In the genomic region with DNA sequence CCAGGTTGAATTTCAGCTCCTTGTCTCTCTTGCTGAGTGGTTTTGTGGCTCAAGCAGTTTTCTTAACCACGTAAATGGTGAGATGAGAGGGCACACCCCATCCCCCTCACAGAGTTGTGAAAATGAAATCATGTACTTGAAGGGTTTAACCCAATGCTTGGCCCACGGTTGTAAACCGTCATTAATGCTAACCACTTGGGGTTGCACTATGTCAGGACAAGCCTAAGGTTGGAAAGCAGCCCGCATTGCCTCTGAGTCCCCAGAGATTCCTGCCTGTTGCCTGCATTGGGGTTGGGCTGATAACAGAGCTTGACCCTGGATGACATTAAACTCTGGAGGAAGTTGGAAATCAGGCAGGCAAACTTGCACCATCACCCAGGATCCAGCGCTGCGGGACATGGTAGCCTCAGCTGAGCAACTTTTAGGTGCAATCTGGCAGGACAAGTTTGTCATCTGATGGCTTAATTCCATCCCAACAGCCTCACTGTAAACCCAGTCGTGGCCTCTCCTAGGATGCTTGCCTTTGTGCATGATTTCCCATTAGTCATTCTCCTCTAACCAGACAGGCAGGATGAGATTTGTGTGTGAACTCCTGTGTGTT, we compare ENCODE assay signal across 8 mouse cellular contexts. TPM values are rescaled to one million over a fixed set of nuclear protein-coding genes. Genes with fewer than 3 reads are reported as not detected.
DNase-seq lines count a peak whose midpoint lies in the region; ATAC-seq and TF ChIP-seq lines count a peak whose summit lies in the region.

No protein-coding gene starts in this region.

- peak overlapping the region; percentile 77 for H3K4me2 ChIP-seq in embryonic facial prominence, embryonic 11.5 days (ENCODE audit: low read depth, low read length)
- H3K4me2 ChIP-seq in heart, embryonic 11.5 days = peak overlapping the region; percentile 82
- H3K4me2 ChIP-seq in lung, embryonic 14.5 days = peak overlapping the region; percentile 83
- peak overlapping the region; percentile 92 for H3K4me2 ChIP-seq in neural tube, embryonic 14.5 days (ENCODE audit: low read depth, low read length)

- H3K27me3 ChIP-seq in E14TG2a.4 (ENCODE audit: insufficient read depth, low read length) = peaks cover 36% of the 10 kb centered on the region
- no peaks in the 10 kb centered on the region for H3K27me3 ChIP-seq in embryonic facial prominence, embryonic 11.5 days (ENCODE audit: control insufficient read depth, insufficient read depth, low read length)
- H3K27me3 ChIP-seq in heart, embryonic 11.5 days (ENCODE audit: control insufficient read depth, insufficient read depth, low read length) = no peaks in the 10 kb centered on the region
- H3K27me3 ChIP-seq in lung, embryonic 14.5 days (ENCODE audit: insufficient read depth, low read length) = no peaks in the 10 kb centered on the region
- no peaks in the 10 kb centered on the region for H3K27me3 ChIP-seq in neural tube, embryonic 14.5 days (ENCODE audit: control insufficient read depth, insufficient read depth, low read length)

- no peaks in the 10 kb centered on the region; the same call in 1 of the 2 replicates for H3K9me3 ChIP-seq in E14TG2a.4 (ENCODE audit: low read length)
- no peaks in the 10 kb centered on the region for H3K9me3 ChIP-seq in embryonic facial prominence, embryonic 11.5 days (replicated peaks; ENCODE audit: control insufficient read depth, low read length)
- no peaks in the 10 kb centered on the region for H3K9me3 ChIP-seq in heart, embryonic 11.5 days (replicated peaks; ENCODE audit: control insufficient read depth, low read length)
- no peaks in the 10 kb centered on the region for H3K9me3 ChIP-seq in lung, embryonic 14.5 days (ENCODE audit: low read depth, low read length)
- H3K9me3 ChIP-seq in neural tube, embryonic 14.5 days (ENCODE audit: control insufficient read depth, low read length) = no peaks in the 10 kb centered on the region

- H3K9ac ChIP-seq in embryonic facial prominence, embryonic 11.5 days (replicated peaks; ENCODE audit: low read length) = peak overlapping the region; percentile 99
- H3K9ac ChIP-seq in heart, embryonic 11.5 days (ENCODE audit: low read depth, low read length) = peak overlapping the region; percentile 86
- peak overlapping the region; percentile 92 for H3K9ac ChIP-seq in lung, embryonic 14.5 days
- peak overlapping the region; percentile 99 for H3K9ac ChIP-seq in neural tube, embryonic 14.5 days (replicated peaks; ENCODE audit: low read depth, low read length)

- peak; percentile 16 for DNase-seq in ZHBTc4 (ENCODE audit: low read depth, low spot score)
- peak; percentile 45 for DNase-seq in embryonic facial prominence, embryonic 11.5 days (ENCODE audit: low spot score)
- DNase-seq in kidney, adult 8-10 months = peak; percentile 18 to 24
- peak; percentile 62 for DNase-seq in lung, embryonic 14.5 days
- no peak for DNase-seq in right cerebral cortex, adult 2 months (ENCODE audit: low spot score in 2 of 2)

- H3K4me3 ChIP-seq in E14TG2a.4 (replicated peaks; ENCODE audit: low read length) = peak overlapping the region; percentile 90
- H3K4me3 ChIP-seq in embryonic facial prominence, embryonic 11.5 days (ENCODE audit: low read depth, low read length) = peak overlapping the region; percentile 87
- H3K4me3 ChIP-seq in heart, embryonic 11.5 days (ENCODE audit: low read depth, low read length) = peak overlapping the region; percentile 87
- peak overlapping the region; percentile 78 for H3K4me3 ChIP-seq in lung, embryonic 14.5 days (ENCODE audit: low read depth, low read length)
- H3K4me3 ChIP-seq in neural tube, embryonic 14.5 days (ENCODE audit: low read depth, low read length) = peak overlapping the region; percentile 83

- 15% methylated on average over 7 of the region's 7 CpGs for WGBS in embryonic facial prominence, embryonic 11.5 days
- WGBS in heart, embryonic 11.5 days (ENCODE audit: insufficient replicate concordance) = 15% methylated on average over 7 of the region's 7 CpGs
- 6% methylated on average over 7 of the region's 7 CpGs for WGBS in lung, embryonic 14.5 days
- 10% methylated on average over 7 of the region's 7 CpGs for WGBS in neural tube, embryonic 14.5 days

- H3K36me3 ChIP-seq in E14TG2a.4 (ENCODE audit: insufficient read depth, low read length) = no peaks in the 10 kb centered on the region
- no peaks in the 10 kb centered on the region for H3K36me3 ChIP-seq in embryonic facial prominence, embryonic 11.5 days (replicated peaks; ENCODE audit: control insufficient read depth, insufficient read depth, low read depth, low read length)
- H3K36me3 ChIP-seq in heart, embryonic 11.5 days (ENCODE audit: control insufficient read depth, insufficient read depth, low read length) = no peaks in the 10 kb centered on the region
- no peaks in the 10 kb centered on the region for H3K36me3 ChIP-seq in lung, embryonic 14.5 days (ENCODE audit: insufficient read depth)
- no peaks in the 10 kb centered on the region for H3K36me3 ChIP-seq in neural tube, embryonic 14.5 days (ENCODE audit: control insufficient read depth, insufficient read depth, low read length)

- peak overlapping the region; percentile 93 for H3K27ac ChIP-seq in embryonic facial prominence, embryonic 11.5 days (replicated peaks; ENCODE audit: low read depth, low read length)
- H3K27ac ChIP-seq in heart, embryonic 11.5 days (ENCODE audit: low read depth, low read length) = peak overlapping the region; percentile 83; the same call in 1 of the 2 replicates
- H3K27ac ChIP-seq in lung, embryonic 14.5 days (ENCODE audit: low read depth) = peak overlapping the region; percentile 96
- peak overlapping the region; percentile 100 for H3K27ac ChIP-seq in neural tube, embryonic 14.5 days (ENCODE audit: low read depth, low read length)

- no peak for TF ChIP-seq CTCF in E14TG2a.4 (conservative IDR thresholded peaks at IDR 0.05; ENCODE audit: low read length)
- TF ChIP-seq CTCF in lung, embryonic 14.5 days (IDR thresholded peaks at IDR 0.05; ENCODE audit: low read depth) = no peak

- peaks cover 31% of the 10 kb centered on the region for H3K4me1 ChIP-seq in E14TG2a.4 (replicated peaks; ENCODE audit: low read depth, low read length)
- no peaks in the 10 kb centered on the region for H3K4me1 ChIP-seq in embryonic facial prominence, embryonic 11.5 days (ENCODE audit: control insufficient read depth, insufficient read depth, low read length)
- peaks cover 6% of the 10 kb centered on the region; the same call in 1 of the 2 replicates for H3K4me1 ChIP-seq in heart, embryonic 11.5 days (ENCODE audit: control insufficient read depth, insufficient read depth, low read length)
- H3K4me1 ChIP-seq in lung, embryonic 14.5 days (ENCODE audit: insufficient read depth) = peaks cover 12% of the 10 kb centered on the region
- peaks cover 30% of the 10 kb centered on the region for H3K4me1 ChIP-seq in neural tube, embryonic 14.5 days (ENCODE audit: control insufficient read depth, insufficient read depth, low read length)

- no peak; the same call in 1 of the 2 replicates for ATAC-seq in embryonic facial prominence, embryonic 11.5 days (replicated peaks; ENCODE audit: insufficient number of reproducible peaks, low FRiP score, low TSS enrichment, low read depth)
- no peak for ATAC-seq in heart, embryonic 11.5 days (replicated peaks; ENCODE audit: insufficient number of reproducible peaks, low FRiP score, low TSS enrichment)
- no peak for ATAC-seq in lung, embryonic 14.5 days (ENCODE audit: insufficient read depth)
- no peak for ATAC-seq in neural tube, embryonic 14.5 days (ENCODE audit: low read depth)

RNA-seq across cellular contexts. Expression of gene Megf9, which starts 1.0 kb away (rescaled TPM):
- 16.1 and 18.4 TPM in 2 replicates for polyA plus RNA-seq in embryonic facial prominence, embryonic 11.5 days (2014; fragmentation: Nextera tagmentation; extraction: Ambion mirVana)
- polyA plus RNA-seq in heart, embryonic 11.5 days (2014; fragmentation: Nextera tagmentation; extraction: Ambion mirVana) = 5.9 and 6.8 TPM in 2 replicates
- polyA plus RNA-seq in lung, embryonic 14.5 days (2014; fragmentation: Nextera tagmentation; extraction: Ambion mirVana) = 12.0 and 12.8 TPM in 2 replicates
- 43.3 and 45.6 TPM in 2 replicates for polyA plus RNA-seq in neural tube, embryonic 14.5 days (2014; fragmentation: Nextera tagmentation; extraction: Ambion mirVana)

Comparison
In these comparisons a context has a peak if more than half of its experiments do, and no peak if none do; other contexts are left out.
1. DNase-seq: peak in ZHBTc4 (single experiment), embryonic facial prominence, embryonic 11.5 days (single experiment), kidney, adult 8-10 months (2 of 2) and lung, embryonic 14.5 days (single experiment); none in right cerebral cortex, adult 2 months (0 of 2).
2. Peak in every context shown above with its lines, with median percentiles within 50 percentile points of each other: H3K4me3 ChIP-seq, H3K27ac ChIP-seq, H3K4me2 ChIP-seq and H3K9ac ChIP-seq.